Mouse (Mus musculus): ENCODE results near the gene Nme1. TPM values are rescaled to one million over a fixed set of nuclear protein-coding genes. Genes with fewer than 3 reads are reported as not detected.
A peak's percentile ranks its signal among the peaks of the same experiment; 100 is the strongest.

Nme1 gene
- polyA plus RNA-seq, 2 experiments: 151 to 152 TPM

- Histone ChIP-seq H3K9me3 (ENCODE audit: control insufficient read depth, low read length) (no peaks in the 10 kb centered on the region), H3K27me3 (ENCODE audit: control insufficient read depth, insufficient read depth, low read length) (no peaks in the 10 kb centered on the region), H3K4me3 (replicated peaks; ENCODE audit: low read length) (peak within 1 kb of the TSS; percentile 91), H3K4me2 (replicated peaks; ENCODE audit: low read depth, low read length, severe bottlenecking) (peak within 1 kb of the TSS; percentile 78), H3K36me3 (ENCODE audit: control insufficient read depth, insufficient read depth, low read length) (no peaks in the 10 kb centered on the region), H3K9ac (ENCODE audit: low read depth, low read length, severe bottlenecking) (peak within 1 kb of the TSS; percentile 90), H3K27ac (replicated peaks; ENCODE audit: low read depth, low read length) (peak within 1 kb of the TSS; percentile 90), H3K4me1 (ENCODE audit: control insufficient read depth, insufficient read depth, low read length) (peaks cover 8% of the 10 kb centered on the region)
- under 1% methylated on average over 38 of the region's 70 CpGs for WGBS
- ATAC-seq (ENCODE audit: low FRiP score, low read depth) (peak; percentile 93), DNase-seq (ENCODE audit: low spot score) (peak; percentile 92)
- TF ChIP-seq POLR2A (IDR thresholded peaks at IDR 0.05; ENCODE audit: borderline replicate concordance, extremely low read depth, insufficient read depth, insufficient read length): peak; percentile 59; the same call in 1 of the 2 replicates
Observed at GRCm38 (mm10) chr11:93995720-93996305, 27.5 kb upstream of the Nme1 start, which contains the start of gene Spag9. Spag9 (plus strand) TSS chr11:93996091.

DNA sequence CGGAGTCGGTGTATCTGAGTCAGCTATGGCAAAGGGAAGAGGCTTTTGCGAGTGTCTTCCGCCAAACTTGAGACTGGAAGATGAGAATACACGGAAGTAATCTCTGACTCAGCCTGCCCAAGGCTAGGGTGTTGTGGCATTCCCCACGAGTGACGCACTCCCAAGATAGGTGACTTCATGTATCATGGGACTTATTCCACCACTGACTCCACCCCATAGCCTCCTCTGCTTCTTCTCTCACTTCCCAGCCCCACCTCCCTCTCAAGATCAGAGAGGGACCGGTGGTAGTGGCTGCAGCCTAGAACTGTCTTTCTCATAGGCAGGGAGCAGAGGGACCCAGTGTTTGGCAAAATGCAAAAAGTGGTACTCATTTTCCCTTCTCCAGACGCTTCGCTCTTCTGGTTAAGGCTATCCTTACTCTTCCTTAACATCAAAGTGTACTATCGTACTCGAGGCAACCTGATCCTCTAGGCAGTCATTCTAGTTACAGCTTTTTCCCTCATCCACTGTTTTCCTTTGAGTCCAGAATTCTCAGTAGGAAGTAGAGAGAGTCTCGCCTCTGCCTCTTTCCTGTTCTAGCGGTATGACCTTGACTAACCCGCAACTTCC is 26.9 kb upstream of the Nme1 start:
- DNase-seq (ENCODE audit: low spot score) (peak; percentile 71), ATAC-seq (ENCODE audit: low FRiP score, low read depth) (peak; percentile 16)
- no peak for TF ChIP-seq POLR2A (IDR thresholded peaks at IDR 0.05; ENCODE audit: borderline replicate concordance, extremely low read depth, insufficient read depth, insufficient read length)
- WGBS: 5% methylated on average over 15 of the region's 15 CpGs
- peak overlapping the region; percentile 90 for H3K9ac ChIP-seq (ENCODE audit: low read depth, low read length, severe bottlenecking)
- H3K4me3 ChIP-seq (replicated peaks; ENCODE audit: low read length): peak overlapping the region; percentile 91
- no peaks in the 10 kb centered on the region for H3K36me3 ChIP-seq (ENCODE audit: control insufficient read depth, insufficient read depth, low read length)
- H3K4me2 ChIP-seq (replicated peaks; ENCODE audit: low read depth, low read length, severe bottlenecking): peak overlapping the region; percentile 65
- H3K27me3 ChIP-seq (ENCODE audit: control insufficient read depth, insufficient read depth, low read length): no peaks in the 10 kb centered on the region
- H3K9me3 ChIP-seq (ENCODE audit: control insufficient read depth, low read length): no peaks in the 10 kb centered on the region
- peaks cover 8% of the 10 kb centered on the region for H3K4me1 ChIP-seq (ENCODE audit: control insufficient read depth, insufficient read depth, low read length)
- peak overlapping the region; percentile 90 for H3K27ac ChIP-seq (replicated peaks; ENCODE audit: low read depth, low read length)

GRCm38 (mm10) chr11:93994531-93994930 is 26.2 kb upstream of the Nme1 start:
- ATAC-seq (ENCODE audit: low FRiP score, low read depth): no peak
- no peak for DNase-seq (ENCODE audit: low spot score)
- no peaks in the 10 kb centered on the region for H3K27me3 ChIP-seq (ENCODE audit: control insufficient read depth, insufficient read depth, low read length)
- 66% methylated on average over 5 of the region's 5 CpGs for WGBS
- no peak overlapping the region for H3K9ac ChIP-seq (ENCODE audit: low read depth, low read length, severe bottlenecking)
- peaks cover 8% of the 10 kb centered on the region for H3K4me1 ChIP-seq (ENCODE audit: control insufficient read depth, insufficient read depth, low read length)
- H3K4me2 ChIP-seq (replicated peaks; ENCODE audit: low read depth, low read length, severe bottlenecking): peak overlapping the region; percentile 65
- H3K27ac ChIP-seq (replicated peaks; ENCODE audit: low read depth, low read length): peak overlapping the region; percentile 90
- TF ChIP-seq POLR2A (IDR thresholded peaks at IDR 0.05; ENCODE audit: borderline replicate concordance, extremely low read depth, insufficient read depth, insufficient read length): no peak
- H3K36me3 ChIP-seq (ENCODE audit: control insufficient read depth, insufficient read depth, low read length): no peaks in the 10 kb centered on the region
- H3K4me3 ChIP-seq (replicated peaks; ENCODE audit: low read length): no peak overlapping the region
- H3K9me3 ChIP-seq (ENCODE audit: control insufficient read depth, low read length): no peaks in the 10 kb centered on the region

GRCm38 (mm10) chr11:93988328-93989062 is 20.2 kb upstream of the Nme1 start:
- H3K27me3 ChIP-seq (ENCODE audit: control insufficient read depth, insufficient read depth, low read length): no peaks in the 10 kb centered on the region
- TF ChIP-seq POLR2A (IDR thresholded peaks at IDR 0.05; ENCODE audit: borderline replicate concordance, extremely low read depth, insufficient read depth, insufficient read length): no peak
- H3K9ac ChIP-seq (ENCODE audit: low read depth, low read length, severe bottlenecking): no peak overlapping the region
- no peak overlapping the region for H3K27ac ChIP-seq (replicated peaks; ENCODE audit: low read depth, low read length)
- DNase-seq (ENCODE audit: low spot score): no peak
- no peaks in the 10 kb centered on the region for H3K36me3 ChIP-seq (ENCODE audit: control insufficient read depth, insufficient read depth, low read length)
- no peaks in the 10 kb centered on the region for H3K9me3 ChIP-seq (ENCODE audit: control insufficient read depth, low read length)
- no peak overlapping the region for H3K4me2 ChIP-seq (replicated peaks; ENCODE audit: low read depth, low read length, severe bottlenecking)
- no peaks in the 10 kb centered on the region for H3K4me1 ChIP-seq (ENCODE audit: control insufficient read depth, insufficient read depth, low read length)
- no peak for ATAC-seq (ENCODE audit: low FRiP score, low read depth)
- WGBS: 63% methylated on average over 12 of the region's 12 CpGs
- no peak overlapping the region for H3K4me3 ChIP-seq (replicated peaks; ENCODE audit: low read length)

GRCm38 (mm10) chr11:93987625-93988327 is 19.5 kb upstream of the Nme1 start:
- H3K4me1 ChIP-seq (ENCODE audit: control insufficient read depth, insufficient read depth, low read length): no peaks in the 10 kb centered on the region
- no peak for DNase-seq (ENCODE audit: low spot score)
- H3K4me2 ChIP-seq (replicated peaks; ENCODE audit: low read depth, low read length, severe bottlenecking): no peak overlapping the region
- ATAC-seq (ENCODE audit: low FRiP score, low read depth): no peak
- H3K4me3 ChIP-seq (replicated peaks; ENCODE audit: low read length): no peak overlapping the region
- H3K36me3 ChIP-seq (ENCODE audit: control insufficient read depth, insufficient read depth, low read length): no peaks in the 10 kb centered on the region
- no peak for TF ChIP-seq POLR2A (IDR thresholded peaks at IDR 0.05; ENCODE audit: borderline replicate concordance, extremely low read depth, insufficient read depth, insufficient read length)
- WGBS: 70% methylated on average over 8 of the region's 8 CpGs
- H3K9me3 ChIP-seq (ENCODE audit: control insufficient read depth, low read length): no peaks in the 10 kb centered on the region
- no peak overlapping the region for H3K9ac ChIP-seq (ENCODE audit: low read depth, low read length, severe bottlenecking)
- H3K27me3 ChIP-seq (ENCODE audit: control insufficient read depth, insufficient read depth, low read length): no peaks in the 10 kb centered on the region
- no peak overlapping the region for H3K27ac ChIP-seq (replicated peaks; ENCODE audit: low read depth, low read length)

All from limb, embryonic 14.5 days (tissue).